Mouse (Mus musculus): ENCODE measurements at regions not wholly inside any gene's neighbourhood (a gene's known extent, or its start where the extent isn't known, plus 50 kb on each side); places are given as distances from the start of the nearest gene placed in this dataset.

DNA sequence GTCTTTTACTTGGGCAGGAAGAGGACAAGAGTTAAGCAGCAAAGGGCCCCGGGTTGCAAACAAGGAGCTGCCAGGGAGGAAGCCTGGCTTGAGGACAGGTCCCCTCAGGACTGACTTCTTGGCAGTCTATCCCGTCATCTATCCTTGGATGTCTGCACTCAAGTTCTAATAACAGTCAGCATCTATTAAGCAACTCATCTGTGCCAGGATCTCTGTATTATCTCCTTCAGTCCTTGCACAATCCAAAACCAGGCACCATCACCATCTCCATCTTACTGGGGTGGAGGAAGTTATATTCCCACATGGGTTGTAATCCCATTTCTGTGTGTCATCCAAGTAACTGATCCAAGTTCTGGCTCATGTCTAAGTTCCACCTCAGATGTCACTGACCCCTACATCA, 87.1 kb upstream of the Lifr start:
- no peak for DNase-seq (ENCODE audit: low read depth, low spot score)

DNA sequence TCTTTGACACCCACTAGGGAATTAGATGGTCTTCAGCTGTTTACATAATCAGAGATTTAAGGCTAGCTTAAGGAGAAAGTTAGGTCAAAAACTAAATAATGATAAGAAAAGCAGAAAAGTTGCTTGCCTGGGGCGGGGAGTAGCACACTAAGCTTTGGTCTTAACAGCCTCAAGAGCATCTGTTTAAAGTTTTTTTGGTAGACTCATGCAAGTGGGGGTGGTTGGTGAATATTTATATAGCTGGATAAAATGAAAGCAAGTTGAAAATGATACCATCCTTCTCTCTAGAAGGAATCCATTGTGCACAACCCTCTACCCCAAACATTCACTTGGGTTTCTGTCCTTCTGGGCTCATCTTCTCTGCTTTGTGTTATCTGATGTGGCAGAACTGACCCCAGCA, 85.3 kb upstream of the Lifr start:
- no peak for DNase-seq (ENCODE audit: low read depth, low spot score)

GRCm38 (mm10) chr15:7006271-7006670, 84.1 kb upstream of the Lifr start:
- no peak for DNase-seq (ENCODE audit: low read depth, low spot score)

GRCm38 (mm10) chr15:7008725-7009380, 81.6 kb upstream of the Lifr start:
- DNase-seq (ENCODE audit: low read depth, low spot score) = no peak

DNA sequence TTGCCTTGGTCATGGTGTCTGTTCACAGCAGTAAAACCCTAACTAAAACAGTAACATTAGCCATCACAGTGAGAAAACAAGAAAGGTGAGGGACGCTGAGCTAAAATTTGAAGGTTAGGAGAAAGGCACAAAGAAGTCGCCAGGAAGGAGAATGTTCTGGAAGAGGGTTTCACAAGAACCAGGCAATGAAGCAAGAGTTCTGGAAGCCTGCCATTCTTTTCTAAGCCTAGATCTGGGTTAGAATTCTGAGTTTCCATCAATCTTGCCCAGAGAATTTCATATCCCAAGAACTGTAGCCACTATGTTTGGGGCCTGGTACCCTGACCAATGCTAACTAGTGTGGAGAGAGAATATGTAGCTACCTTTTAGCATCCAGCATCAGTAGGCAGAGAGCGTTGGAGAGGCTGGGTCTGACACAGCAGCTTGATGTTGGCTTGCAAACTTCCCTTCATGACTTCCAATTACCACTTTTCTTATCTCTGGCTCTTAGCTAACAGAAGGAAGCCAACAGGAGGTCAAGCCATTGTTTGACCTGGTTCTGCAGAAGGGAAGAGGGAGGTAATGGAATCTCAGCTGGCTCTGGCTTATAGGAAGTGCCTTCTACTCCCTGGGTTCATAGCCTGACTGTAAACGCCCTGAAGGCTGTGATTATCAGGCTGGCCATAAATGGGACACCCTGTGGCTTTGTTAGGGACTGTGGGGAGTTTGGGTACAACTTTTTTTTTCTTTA, 79.3 kb upstream of the Lifr start:
- DNase-seq (ENCODE audit: low read depth, low spot score) = no peak

GRCm38 (mm10) chr15:7011696-7012070, 78.7 kb upstream of the Lifr start:
- DNase-seq (ENCODE audit: low read depth, low spot score) = no peak

DNA sequence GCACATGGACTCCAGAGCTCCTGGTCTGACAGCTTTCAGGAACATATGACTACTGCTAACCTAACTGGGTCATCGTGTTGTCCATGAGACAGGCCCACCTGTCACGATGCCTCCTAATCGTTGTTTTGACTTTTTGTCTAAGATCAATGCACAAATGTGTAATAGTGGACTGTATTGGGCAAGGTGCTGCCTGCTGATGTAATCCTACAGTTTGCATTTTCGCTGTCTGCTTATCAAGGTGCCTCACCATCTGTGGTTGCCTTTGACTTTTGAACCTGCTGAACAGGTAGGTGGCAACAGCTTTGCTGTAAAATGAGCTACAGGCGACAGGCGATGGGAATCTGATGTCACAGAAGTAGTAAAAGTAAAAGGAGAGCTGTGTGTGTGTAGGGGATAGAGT, 78.0 kb upstream of the Lifr start:
- DNase-seq (ENCODE audit: low read depth, low spot score) = no peak

- DNase-seq (ENCODE audit: low read depth, low spot score) = no peak
Measured at GRCm38 (mm10) chr15:7013047-7013446, 77.4 kb upstream of the Lifr start.

- no peak for DNase-seq (ENCODE audit: low read depth, low spot score)
Measured at GRCm38 (mm10) chr15:7014984-7015383, 75.4 kb upstream of the Lifr start.

DNA sequence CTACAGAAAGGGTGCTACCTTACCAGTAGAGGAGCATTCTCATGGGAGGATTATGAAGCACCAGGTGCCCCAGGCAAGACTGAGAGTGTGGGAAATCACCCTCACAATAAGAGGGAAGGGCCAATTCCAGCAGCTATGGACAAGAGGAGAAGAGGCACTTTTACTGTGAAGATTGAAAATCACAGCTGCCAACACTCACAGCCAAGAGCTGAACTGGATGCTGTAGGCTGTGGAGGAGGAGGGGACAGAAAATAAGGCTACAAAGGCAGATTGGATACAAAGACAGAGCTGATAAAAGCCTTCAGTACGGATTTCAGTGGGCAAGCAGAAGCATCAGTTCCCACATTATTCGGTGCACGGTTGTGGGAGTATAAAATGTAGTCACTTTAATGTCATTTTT, 74.4 kb upstream of the Lifr start:
- no peak for DNase-seq (ENCODE audit: low read depth, low spot score)

GRCm38 (mm10) chr15:7017281-7017845, 73.1 kb upstream of the Lifr start:
- DNase-seq (ENCODE audit: low read depth, low spot score) = no peak

GRCm38 (mm10) chr15:7022660-7023059, 67.8 kb upstream of the Lifr start:
- DNase-seq (ENCODE audit: low read depth, low spot score) = no peak

- DNase-seq (ENCODE audit: low read depth, low spot score) = no peak
Measured at GRCm38 (mm10) chr15:7025194-7025593, 65.2 kb upstream of the Lifr start.

DNA sequence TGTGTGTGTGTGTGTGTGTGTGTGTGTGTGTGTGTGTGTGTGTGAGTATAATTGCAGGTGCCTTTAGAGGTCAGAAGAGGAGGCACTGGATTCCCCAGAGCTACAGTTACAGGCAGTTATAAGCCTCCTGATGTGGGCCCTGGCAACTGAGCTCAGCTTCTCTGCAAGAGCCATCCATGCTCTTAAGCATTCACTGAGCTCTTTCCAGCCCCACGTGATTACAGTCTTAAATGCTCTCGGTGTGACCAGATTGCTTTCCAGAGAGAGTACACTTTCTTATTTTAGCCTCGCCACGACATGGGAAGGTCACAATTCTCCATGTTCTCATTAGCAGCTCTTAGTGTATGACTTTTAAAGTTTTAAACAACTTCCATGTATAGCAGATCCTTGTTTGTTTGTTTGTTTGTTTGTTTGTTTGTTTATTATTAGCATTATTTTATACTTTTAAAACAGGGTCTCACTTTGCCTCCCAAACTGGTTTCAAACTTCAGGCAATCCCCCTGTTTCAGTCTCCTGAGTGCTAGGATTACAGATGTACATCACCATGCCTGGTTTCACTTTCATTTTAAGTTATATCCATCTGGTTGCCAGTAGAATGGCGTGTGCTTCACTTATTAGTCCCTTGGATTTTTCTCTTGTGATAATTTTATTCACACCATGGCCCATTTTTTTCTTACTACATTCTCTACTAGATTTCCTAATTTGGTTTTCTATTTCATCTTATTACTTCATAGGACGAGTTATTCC, 58.9 kb upstream of the Lifr start:
- no peak for DNase-seq (ENCODE audit: low read depth, low spot score)

GRCm38 (mm10) chr15:7037475-7037874, 52.9 kb upstream of the Lifr start:
- no peak for DNase-seq (ENCODE audit: low read depth, low spot score)

DNA sequence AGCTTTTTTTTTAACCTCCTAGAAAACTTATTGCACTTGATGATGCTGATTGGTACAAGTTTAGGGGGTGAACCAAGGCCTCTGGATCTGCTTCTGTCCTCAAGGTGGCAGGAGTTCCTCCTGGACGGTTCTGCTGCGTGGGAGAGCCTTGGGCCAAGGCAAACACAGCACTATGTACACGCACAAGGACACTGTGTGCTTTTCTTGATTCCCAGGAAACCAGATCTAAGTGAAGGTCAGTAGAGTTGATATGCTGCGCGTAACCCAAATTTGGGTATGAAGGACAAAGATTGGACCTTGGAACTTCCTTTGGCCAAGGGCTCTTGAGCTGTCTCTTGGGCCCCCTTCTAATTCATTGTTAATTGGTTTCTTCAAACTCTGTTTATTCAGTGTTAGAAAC, 51.3 kb upstream of the Lifr start:
- no peak for DNase-seq (ENCODE audit: low read depth, low spot score)

DNA sequence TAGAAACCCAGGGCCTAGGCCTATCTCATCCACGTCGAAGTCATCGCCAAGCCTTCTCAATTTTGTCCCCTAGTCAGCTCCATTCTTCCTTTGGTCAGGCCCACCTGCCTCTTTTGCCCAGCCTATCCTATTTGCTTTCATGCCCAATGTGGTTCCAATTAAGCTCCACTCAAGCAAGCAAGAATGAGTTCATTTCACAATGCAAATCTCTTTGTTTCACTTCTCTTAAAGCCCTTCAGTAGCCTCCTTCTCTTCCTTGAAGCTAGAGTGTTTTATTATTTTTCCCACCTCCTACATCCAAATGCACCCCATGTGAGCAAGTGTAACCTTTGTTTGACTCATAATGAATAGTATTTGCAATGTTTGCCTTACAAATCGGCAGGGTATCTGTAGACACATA, 50.6 kb upstream of the Lifr start:
- DNase-seq (ENCODE audit: low read depth, low spot score) = no peak
